Mouse (Mus musculus) embryonic fibroblast, embryonic 13.5 days (primary cell): Measurements from ENCODE around the gene Rassf3.

ENCODE experiments used
- CTCF ChIP-seq: IDR thresholded peaks from 2 replicates; pipeline ENCODE4 v1.5.1; 2011; ENCODE audit warnings: mild to moderate bottlenecking, control low read depth, low read length, moderate library complexity, borderline replicate concordance; ENCODE audit not compliant: insufficient read depth
- POLR2A ChIP-seq: IDR thresholded peaks from 2 replicates; pipeline ENCODE4 v1.6.1; 2011; ENCODE audit warnings: low read depth, mild to moderate bottlenecking, control low read depth, low read length, moderate library complexity

DNA sequence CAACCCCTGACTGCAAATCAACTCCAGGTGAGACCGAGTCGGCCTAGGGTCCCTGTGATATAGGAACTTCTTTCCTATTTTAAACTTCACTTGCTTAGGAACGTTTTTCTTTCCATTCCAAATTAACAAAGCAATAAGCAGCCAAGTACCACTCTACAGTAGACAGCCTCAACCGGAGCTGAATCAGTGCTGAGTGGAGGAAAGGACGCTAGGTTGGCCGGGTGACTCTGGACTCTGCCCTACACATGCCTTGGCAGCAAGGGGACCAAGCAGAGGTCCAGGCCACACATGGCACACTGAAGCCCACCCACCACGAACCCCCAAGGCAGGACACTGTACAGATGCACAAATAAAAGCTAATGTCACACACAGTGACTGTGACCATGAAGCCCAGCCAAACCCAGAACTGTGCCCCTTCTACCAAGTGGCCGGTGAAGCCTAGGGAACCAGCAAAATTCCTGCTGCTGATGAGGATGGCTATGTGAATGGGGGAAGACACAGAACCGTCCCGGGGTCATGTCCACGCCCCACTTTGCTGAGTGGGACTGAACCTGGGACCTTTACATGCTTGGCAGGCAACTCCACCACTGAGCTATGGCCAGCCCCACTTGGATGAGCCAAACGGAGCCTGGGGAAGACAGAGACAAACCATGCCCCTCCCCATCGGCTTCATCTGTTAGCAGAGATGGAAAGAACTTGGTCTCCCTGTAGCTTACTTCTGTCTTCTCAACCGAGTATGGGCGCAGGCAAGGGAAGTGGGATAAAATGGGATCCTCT is 45.2 kb downstream of the Rassf3 start:
- TF ChIP-seq CTCF (no peak), POLR2A (no peak)
